Mouse (Mus musculus): ENCODE results near the gene Gm5662. TPM values are rescaled to one million over a fixed set of nuclear protein-coding genes. Genes with fewer than 3 reads are reported as not detected.
"Not testable (repeated sequence)": the region's sequence is repeated elsewhere in the genome, so short reads cannot be mapped to it uniquely, and the experiment has no call there.

Gene Gm5662
- not detected for total RNA-seq (2021)
- long read RNA-seq, experiment 1: 0 reads
- long read RNA-seq, experiment 2: 0 reads

DNA sequence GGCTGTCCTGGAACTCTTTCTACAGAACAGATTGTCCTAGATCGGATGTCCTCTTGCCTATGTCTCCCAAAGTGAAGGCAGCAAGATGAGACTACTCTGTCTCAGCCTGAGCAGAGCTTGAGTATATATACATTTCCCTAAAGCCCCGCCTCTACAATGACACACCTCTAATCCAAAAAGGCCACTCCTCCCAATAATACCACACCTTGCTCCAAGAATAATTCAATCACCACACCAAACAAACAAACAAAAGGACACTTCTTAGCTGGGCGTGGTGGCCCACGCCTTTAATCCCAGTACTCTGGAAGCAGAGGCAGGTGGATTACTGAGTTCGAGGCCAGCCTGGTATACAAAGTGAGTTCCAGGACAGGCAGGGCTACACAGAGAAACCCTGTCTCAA, at the start of gene Gm5662:
Gene Gm5662 (minus strand): TSS at position 101 of the 400 bp plus-strand sequence.
- intact Hi-C loops (cut with DNase I); DNase-seq: not testable (repeated sequence)

DNA sequence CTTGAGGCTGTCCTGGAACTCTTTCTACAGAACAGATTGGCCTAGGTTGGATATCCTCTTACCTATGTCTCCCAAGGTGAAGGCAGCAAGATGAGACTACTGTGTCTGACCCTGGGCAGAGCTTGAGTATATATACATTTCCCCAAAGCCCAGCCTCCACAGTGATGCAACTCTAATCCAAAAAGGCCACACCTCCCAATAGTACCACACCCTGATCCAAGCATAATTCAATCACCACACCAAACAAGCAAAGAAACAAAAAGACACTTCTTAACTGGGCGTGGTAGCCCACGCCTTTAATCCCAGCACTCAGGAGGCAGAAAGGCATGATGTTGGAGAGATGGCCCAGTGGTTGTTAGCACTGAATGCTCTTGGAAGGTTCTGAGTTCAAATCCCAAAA, 49.6 kb upstream of the Gm5662 start, which contains the start of gene Gm5039:
Gene Gm5039 (minus strand): TSS at position 101 of the 400 bp plus-strand sequence.
- intact Hi-C loops (cut with DNase I); DNase-seq: not testable (repeated sequence)

DNA sequence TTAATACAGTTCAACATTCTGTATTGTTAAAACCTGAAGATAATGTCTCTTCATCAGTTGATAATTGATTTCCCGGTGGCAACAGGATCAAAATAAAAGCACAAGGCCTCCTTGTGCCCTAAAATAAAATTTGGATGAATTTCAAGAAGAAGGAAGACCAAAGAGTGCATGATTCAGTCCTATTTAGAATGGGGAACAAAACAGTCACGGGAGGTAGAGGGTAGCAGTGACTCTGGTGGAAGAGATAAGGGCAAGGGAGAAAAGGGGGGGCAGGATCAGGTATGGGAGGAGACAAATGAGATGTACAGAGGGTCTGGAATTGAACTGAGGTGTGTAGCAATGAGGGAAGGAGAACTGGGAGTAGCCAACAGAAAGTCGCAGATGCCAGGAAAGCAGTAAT, 40.3 kb upstream of the Gm5662 start:
- no peak for DNase-seq
- intact Hi-C loops (cut with DNase I): no loop called here

DNA sequence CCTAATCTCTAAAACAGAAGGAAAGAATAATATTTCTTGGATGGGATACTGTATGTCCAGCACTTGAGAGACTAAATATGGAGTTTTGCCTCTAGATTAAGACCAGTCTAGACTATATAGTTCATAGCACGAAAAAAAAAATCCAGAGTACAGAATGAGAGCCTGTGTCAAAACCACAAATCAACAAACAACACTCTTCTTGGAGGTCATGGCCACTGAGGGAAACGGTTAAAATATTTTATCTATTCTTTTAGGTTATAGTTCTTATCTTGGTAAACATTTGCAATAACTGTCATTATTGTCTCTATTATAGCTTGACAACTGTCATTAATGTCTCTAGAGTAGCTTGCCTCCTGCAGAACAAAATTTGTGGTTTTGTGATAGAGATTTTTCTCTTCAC, 22.9 kb upstream of the Gm5662 start:
- intact Hi-C loops (cut with DNase I); DNase-seq: not testable (repeated sequence)

DNA sequence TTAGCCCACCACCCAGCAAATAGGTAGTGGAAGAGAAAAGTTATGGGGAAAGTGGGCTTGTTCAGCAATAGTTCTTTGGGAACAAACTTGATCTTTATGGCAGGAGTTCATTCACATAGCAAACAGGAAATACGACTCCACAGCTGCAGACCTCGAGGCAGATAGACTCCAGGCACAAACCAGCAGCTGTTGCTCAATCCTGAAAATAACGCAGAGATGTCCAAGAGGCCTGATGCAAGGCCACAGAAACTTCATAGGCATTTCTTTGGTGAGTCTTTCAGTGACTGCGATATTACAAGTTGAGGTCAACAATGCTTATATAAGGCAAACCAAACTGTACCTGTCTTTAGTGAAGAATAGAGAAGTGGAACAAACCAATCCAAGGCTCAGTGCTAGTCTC, 18.8 kb upstream of the Gm5662 start:
- DNase-seq; intact Hi-C loops (cut with DNase I): not testable (repeated sequence)

DNA sequence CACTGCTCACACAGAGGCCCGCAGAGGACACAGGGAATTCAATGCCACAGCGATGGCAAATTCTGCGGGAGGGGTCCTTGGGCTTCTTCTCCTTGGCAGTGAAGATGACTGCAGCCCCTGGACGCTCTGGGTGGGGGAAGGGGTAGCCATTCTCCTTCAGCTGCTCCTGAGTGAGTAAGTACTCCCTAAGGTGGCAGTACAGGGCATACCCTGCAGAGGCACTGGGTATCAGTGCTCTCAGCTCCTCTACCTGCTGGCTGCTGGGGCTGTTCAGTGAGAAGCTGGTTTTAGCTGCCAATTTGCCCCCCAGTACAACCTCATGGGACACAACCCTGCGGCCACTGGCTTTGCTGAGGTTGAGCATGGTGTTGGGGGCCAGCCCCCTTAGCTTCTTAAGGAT, 10.9 kb upstream of the Gm5662 start:
- intact Hi-C loops (cut with DNase I); DNase-seq: not testable (repeated sequence)

DNA sequence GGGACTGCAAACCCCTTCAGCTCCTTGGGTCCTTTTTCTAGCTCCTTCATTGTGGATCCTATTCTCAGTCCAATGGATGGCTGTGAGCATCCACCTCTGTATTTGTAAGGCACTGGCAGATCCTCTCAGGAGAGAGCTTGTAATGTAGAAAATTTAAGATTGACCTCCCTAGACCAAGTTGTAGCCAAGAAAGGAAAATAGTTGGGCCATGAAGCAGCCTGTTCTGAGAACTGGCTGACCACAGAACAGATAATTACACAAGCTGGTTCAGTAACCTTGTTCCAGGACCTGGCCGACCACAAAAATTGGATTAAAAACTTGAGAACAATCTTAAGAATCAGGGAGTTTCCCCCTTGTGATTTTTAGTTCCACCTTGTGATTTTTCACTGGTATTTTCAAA, 17.1 kb downstream of the Gm5662 start:
- DNase-seq: no peak
- intact Hi-C loops (cut with DNase I): loop anchor here (10.0 kb wide), 1 partner anchor 362 kb away; the partner anchor contains the start of gene Gm2022

DNA sequence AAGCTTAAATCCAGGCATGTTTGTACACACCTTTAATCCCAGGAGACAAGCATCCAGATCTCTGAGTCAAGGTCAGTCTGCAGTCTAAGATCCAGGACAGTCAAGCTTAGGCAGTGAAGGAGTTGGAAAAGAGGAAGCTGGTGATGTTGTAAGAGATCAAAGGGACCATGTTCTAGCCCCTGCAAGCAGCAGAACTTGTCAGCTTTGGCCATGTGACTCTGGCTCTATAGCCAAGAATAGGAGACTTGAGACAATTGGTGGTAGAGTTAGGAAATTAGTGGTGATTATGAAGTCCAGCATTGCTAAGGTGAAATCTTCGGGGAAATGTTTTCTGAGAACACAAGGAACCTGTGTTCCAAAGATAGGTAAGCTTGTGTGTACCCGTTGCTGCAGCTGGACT, 18.4 kb downstream of the Gm5662 start:
- not testable (repeated sequence) for DNase-seq
- intact Hi-C loops (cut with DNase I): loop anchor here (10.0 kb wide), 1 partner anchor 361 kb away; the partner anchor contains the start of gene Gm2022

DNA sequence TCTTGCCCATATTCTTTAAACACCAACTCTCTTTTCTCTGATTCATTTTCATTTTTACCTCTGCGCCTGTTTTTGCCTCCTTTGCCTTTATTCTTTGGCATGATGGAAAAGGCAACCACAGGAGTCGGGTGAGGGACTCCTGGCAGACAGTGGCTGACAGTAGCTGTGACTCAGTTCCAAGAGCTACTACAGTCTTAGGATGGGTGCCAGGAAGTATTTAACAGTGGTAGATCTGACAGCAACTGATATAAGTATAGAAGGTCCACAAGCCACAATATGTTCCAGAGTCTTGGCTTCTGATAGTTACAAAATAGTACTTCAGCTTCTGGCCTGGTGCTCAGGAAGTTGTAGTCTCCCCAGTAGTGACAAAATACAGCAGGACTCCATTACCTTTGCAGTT, 24.3 kb downstream of the Gm5662 start, which contains the start of gene Gm8332:
Gene Gm8332 (minus strand): TSS at position 101 of the 400 bp plus-strand sequence.
- intact Hi-C loops (cut with DNase I): loop anchor here (10.0 kb wide), 1 partner anchor 355 kb away; the partner anchor contains the start of gene Gm2022
- DNase-seq: not testable (repeated sequence)

DNA sequence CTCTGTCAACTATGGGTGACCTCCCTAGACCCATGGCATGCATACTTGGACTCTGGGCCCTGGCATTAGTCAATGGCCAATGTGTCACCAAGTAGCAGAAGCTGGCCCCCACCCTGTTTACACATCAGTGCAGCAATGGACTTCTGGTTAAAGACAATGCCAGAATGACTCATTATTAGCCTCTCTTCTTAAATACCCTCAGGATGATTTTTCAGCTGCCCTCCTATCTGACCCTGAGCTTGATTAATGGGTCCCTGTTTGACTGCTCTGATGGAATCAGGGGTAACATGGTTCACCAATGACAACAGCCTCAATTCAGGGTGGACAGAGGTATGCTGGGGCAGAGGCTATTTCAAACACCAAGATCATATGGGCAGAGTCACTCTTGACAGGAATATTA, 28.5 kb downstream of the Gm5662 start:
- DNase-seq; intact Hi-C loops (cut with DNase I): not testable (repeated sequence)

DNA sequence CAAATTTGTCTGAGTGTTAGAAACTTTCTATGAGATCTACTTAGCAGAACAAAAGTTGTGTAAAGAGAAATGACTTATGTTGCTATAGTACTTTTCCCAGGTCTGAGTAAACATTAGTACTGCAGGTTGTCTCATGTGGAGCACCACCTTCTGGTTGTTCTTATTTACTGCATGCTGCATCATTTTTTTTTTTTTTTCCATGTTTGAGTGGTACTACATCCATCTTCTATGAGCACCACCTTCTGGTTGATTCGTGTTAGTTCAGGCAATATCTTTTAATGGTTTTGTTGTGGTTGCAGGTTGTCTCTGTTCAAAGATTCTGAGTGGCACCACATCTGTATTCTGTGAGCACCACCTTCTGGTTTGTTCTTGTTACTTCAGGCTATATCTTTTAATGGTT, 31.4 kb downstream of the Gm5662 start:
- intact Hi-C loops (cut with DNase I); DNase-seq: not testable (repeated sequence)

Other genes with a start within 250 kb of the Gm5662 start
- not detected for gene Gm2056, start 247.5 kb downstream of the Gm5662 start, total RNA-seq (2021)
- not detected for gene Gm16368, start 190.8 kb downstream of the Gm5662 start, total RNA-seq (2021)
- gene Gm10436, start 92.4 kb downstream of the Gm5662 start, total RNA-seq (2021): not detected
- gene Gm8332, start 24.4 kb downstream of the Gm5662 start, total RNA-seq (2021): not detected
- not detected for gene Gm5039, start 49.5 kb upstream of the Gm5662 start, total RNA-seq (2021)
- 10 to 100 TPM; 24.6 to 25.4 TPM for gene Adck1, start 86.1 kb upstream of the Gm5662 start, total RNA-seq (2021)

All from heart, postnatal 14 days (tissue).